Mouse (Mus musculus): ENCODE measurements around the gene Stat6. TPM values are rescaled to one million over a fixed set of nuclear protein-coding genes. Genes with fewer than 3 reads are reported as not detected.
A peak's percentile ranks its signal among the peaks of the same experiment; 100 is the strongest.

Gene Stat6
- polyA plus RNA-seq, 1 experiment from 2014 or later = 22.9 TPM

DNA sequence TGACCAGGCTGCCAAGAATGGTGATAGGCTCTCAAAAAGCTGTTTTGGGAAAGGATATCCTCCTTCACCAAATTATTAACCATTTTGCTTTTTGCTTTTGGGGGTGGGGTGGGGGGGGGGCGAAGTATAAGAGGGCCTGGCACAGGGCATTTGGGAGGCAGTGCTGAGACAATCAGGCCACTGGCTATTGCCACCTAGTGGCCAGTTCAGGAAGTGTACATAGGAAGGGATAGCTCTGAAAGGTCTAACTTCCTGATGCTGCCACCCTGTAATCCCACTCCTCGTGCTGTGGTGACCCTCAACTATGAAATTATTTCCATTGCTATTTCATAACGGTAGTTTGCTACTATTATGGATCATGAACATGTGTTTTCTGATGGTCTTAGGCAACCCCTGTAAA is 16.4 kb upstream of the Stat6 start:
- ATAC-seq (ENCODE audit: low read depth) (no peak), DNase-seq (ENCODE audit: low spot score) (no peak)
- Histone ChIP-seq H3K9me3 (ENCODE audit: control insufficient read depth, low read length) (peaks cover 10% of the 10 kb centered on the region), H3K27ac (replicated peaks; ENCODE audit: low read depth, low read length) (no peak overlapping the region), H3K4me2 (ENCODE audit: low read depth, low read length) (no peak overlapping the region), H3K36me3 (ENCODE audit: control insufficient read depth, insufficient read depth, low read length) (no peaks in the 10 kb centered on the region), H3K27me3 (replicated peaks; ENCODE audit: control insufficient read depth, insufficient read depth, low read length) (no peaks in the 10 kb centered on the region), H3K9ac (ENCODE audit: low read depth, low read length) (no peak overlapping the region), H3K4me3 (ENCODE audit: low read depth, low read length) (no peak overlapping the region), H3K4me1 (ENCODE audit: control insufficient read depth, insufficient read depth, low read length) (no peaks in the 10 kb centered on the region)
- WGBS = 96% methylated on average over 3 of the region's 3 CpGs

DNA sequence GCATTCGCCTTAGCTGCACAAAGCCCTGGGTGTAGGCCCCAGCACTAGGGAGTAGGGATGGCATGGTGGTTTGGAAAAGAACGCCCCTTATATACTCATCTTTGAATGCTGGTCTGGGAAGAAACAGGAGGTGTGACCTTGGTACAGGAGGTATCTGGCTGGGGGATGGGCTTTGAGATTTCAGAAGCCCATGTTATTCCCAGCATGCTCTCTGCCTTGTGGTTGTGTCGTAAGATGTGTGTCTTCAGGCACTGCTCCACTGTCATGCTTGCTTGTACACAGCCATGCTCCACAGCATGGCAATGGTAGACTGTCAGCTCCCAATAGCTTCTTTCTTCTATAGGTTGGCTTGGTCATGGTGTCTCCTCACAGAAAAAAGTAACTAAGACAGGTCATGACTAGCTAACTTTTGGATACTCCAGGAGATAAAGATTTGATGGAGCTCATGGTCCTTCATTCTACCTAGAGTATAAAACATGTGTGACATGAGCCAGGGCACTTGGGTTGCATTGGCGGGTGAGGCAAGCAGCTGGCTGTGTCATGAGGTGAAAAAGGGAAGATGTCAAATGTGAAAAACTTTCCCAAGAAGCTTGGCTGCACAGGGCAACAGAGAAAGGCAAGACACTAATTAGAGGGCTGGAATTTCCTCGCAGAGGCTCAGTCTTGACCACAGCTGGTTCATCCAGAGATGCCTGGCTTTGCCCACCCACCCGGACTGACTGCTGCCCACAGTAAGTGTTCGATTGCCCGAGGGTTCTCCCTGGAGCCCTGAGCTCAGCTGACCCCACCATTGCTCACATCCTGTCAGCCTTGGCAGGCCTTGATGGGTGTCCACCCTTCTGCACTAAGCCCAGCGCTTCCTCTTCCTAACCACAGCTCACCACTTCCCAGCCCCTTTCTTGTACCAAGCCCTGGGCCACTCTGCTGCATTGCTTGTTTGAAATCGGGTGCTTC is 11.2 kb upstream of the Stat6 start:
- peak; percentile 35 for DNase-seq (ENCODE audit: low spot score)
- no peak overlapping the region for H3K4me2 ChIP-seq (ENCODE audit: low read depth, low read length)
- H3K4me1 ChIP-seq (ENCODE audit: control insufficient read depth, insufficient read depth, low read length) = no peaks in the 10 kb centered on the region
- no peak overlapping the region for H3K27ac ChIP-seq (replicated peaks; ENCODE audit: low read depth, low read length)
- H3K9me3 ChIP-seq (ENCODE audit: control insufficient read depth, low read length) = peaks cover 4% of the 10 kb centered on the region
- H3K4me3 ChIP-seq (ENCODE audit: low read depth, low read length) = no peak overlapping the region
- 70% methylated on average over 10 of the region's 10 CpGs for WGBS
- H3K36me3 ChIP-seq (ENCODE audit: control insufficient read depth, insufficient read depth, low read length) = no peaks in the 10 kb centered on the region
- H3K27me3 ChIP-seq (replicated peaks; ENCODE audit: control insufficient read depth, insufficient read depth, low read length) = no peaks in the 10 kb centered on the region
- H3K9ac ChIP-seq (ENCODE audit: low read depth, low read length) = no peak overlapping the region
- ATAC-seq (ENCODE audit: low read depth) = peak; percentile 60; the same call in 1 of the 2 replicates

DNA sequence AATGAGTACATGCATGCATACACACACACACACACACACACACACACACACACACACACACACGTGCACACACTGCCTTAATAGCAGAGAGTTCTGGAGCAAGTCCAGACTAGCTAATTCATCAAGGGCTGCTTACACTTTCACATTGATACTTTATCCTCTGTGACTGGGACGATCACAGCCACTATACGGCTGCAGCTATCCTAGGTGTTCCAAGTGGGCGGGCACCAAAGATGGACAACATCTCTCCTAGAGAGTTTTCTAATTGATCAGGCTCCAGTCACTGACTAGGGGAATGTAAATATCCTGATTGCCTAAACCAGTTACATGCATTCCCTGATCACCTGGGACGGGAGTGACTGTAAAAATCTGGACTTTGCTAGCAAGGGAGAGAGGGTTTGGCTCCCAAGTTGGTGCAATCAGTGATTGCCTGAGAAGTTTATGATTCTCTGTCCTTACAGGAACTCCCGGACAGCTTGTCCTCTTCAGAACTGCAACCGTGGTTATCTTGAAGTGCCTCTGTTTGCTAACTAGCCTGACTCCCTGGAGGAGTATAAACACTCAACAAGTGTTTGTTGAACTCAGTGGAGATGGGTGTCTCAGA is 10.0 kb upstream of the Stat6 start:
- no peak overlapping the region for H3K4me3 ChIP-seq (ENCODE audit: low read depth, low read length)
- no peak for ATAC-seq (ENCODE audit: low read depth)
- H3K4me2 ChIP-seq (ENCODE audit: low read depth, low read length) = no peak overlapping the region
- 57% methylated on average over 7 of the region's 7 CpGs for WGBS
- no peaks in the 10 kb centered on the region for H3K9me3 ChIP-seq (ENCODE audit: control insufficient read depth, low read length)
- H3K27me3 ChIP-seq (replicated peaks; ENCODE audit: control insufficient read depth, insufficient read depth, low read length) = no peaks in the 10 kb centered on the region
- H3K27ac ChIP-seq (replicated peaks; ENCODE audit: low read depth, low read length) = no peak overlapping the region
- no peak for DNase-seq (ENCODE audit: low spot score)
- no peaks in the 10 kb centered on the region for H3K4me1 ChIP-seq (ENCODE audit: control insufficient read depth, insufficient read depth, low read length)
- H3K36me3 ChIP-seq (ENCODE audit: control insufficient read depth, insufficient read depth, low read length) = no peaks in the 10 kb centered on the region
- no peak overlapping the region for H3K9ac ChIP-seq (ENCODE audit: low read depth, low read length)

DNA sequence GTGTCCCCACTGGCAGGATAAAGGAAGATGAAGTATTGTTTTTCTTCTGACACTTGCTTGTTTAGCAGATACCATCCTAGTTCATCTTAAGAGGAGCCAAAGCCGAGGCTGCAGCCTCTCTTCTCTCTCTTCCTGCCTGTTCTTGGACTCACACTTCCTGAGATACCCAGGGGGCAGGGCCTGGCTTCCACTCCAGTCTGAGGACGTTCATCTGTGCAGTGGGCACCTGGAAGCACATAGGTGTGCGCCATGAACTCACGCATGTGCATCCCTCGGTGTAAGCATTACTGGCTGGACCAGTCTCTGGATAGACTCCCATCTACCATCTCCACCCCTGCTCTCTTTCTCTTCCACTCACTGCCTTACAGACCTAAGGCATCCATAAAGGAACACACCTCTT is 2.4 kb upstream of the Stat6 start:
- 72% methylated on average over 5 of the region's 5 CpGs for WGBS
- Histone ChIP-seq H3K4me3 (ENCODE audit: low read depth, low read length) (no peak overlapping the region), H3K9ac (ENCODE audit: low read depth, low read length) (no peak overlapping the region), H3K4me2 (ENCODE audit: low read depth, low read length) (no peak overlapping the region), H3K27ac (replicated peaks; ENCODE audit: low read depth, low read length) (no peak overlapping the region), H3K9me3 (ENCODE audit: control insufficient read depth, low read length) (no peaks in the 10 kb centered on the region), H3K36me3 (ENCODE audit: control insufficient read depth, insufficient read depth, low read length) (no peaks in the 10 kb centered on the region), H3K27me3 (replicated peaks; ENCODE audit: control insufficient read depth, insufficient read depth, low read length) (no peaks in the 10 kb centered on the region), H3K4me1 (ENCODE audit: control insufficient read depth, insufficient read depth, low read length) (peaks cover 18% of the 10 kb centered on the region)
- DNase-seq (ENCODE audit: low spot score) (no peak), ATAC-seq (ENCODE audit: low read depth) (no peak)

DNA sequence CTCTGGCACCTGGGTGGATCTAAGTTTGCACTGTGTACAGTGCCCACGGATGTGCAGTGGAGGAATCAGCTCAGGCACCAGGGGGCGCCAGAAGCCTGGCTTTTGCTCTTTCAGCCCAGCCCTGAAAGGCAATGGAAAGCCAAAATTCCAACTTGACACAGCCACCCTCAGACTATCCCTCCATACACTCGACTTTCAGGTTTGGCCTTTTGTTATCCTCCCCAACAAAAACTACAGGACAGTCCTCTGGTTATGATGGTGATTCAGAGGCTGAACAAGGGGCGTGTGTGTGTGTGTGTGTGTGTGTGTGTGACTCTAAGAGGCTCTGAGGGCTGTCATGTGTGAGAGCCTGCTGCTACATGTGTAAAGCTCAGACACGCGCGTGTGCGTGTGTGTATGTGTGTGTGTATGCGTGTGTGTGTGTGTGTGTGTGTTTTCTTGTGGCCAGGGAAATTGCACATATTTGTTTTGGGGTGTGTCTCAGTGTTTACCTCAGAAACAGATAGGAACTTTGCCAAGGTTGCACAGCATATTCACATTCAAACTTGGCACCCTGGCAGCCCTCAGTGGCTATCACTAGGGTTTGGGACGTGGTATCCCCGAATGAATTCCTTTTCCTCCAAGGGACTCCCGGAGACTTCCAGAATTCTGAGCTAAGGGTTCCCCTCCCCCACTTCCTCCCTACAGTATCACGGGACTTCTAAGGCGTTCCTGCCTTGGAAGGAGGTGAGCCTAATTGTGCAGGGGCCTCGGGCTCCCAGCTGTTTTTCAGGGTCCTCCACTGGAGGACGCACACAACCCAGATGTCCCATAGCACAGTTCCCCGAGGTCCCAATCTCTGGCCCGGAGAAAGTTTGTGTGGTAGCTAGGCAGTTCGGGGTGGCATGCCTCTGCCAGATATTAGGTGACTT is 670 bp upstream of the Stat6 start:
- peak overlapping the region; percentile 91 for H3K27ac ChIP-seq (replicated peaks; ENCODE audit: low read depth, low read length)
- peak overlapping the region; percentile 75 for H3K9ac ChIP-seq (ENCODE audit: low read depth, low read length)
- H3K36me3 ChIP-seq (ENCODE audit: control insufficient read depth, insufficient read depth, low read length) = no peaks in the 10 kb centered on the region
- WGBS = 9% methylated on average over 19 of the region's 19 CpGs
- H3K4me1 ChIP-seq (ENCODE audit: control insufficient read depth, insufficient read depth, low read length) = peaks cover 18% of the 10 kb centered on the region
- ATAC-seq (ENCODE audit: low read depth) = peak; percentile 85
- peak; percentile 91 for DNase-seq (ENCODE audit: low spot score)
- H3K9me3 ChIP-seq (ENCODE audit: control insufficient read depth, low read length) = no peaks in the 10 kb centered on the region
- H3K4me2 ChIP-seq (ENCODE audit: low read depth, low read length) = peak overlapping the region; percentile 87
- peak overlapping the region; percentile 56 for H3K4me3 ChIP-seq (ENCODE audit: low read depth, low read length)
- no peaks in the 10 kb centered on the region for H3K27me3 ChIP-seq (replicated peaks; ENCODE audit: control insufficient read depth, insufficient read depth, low read length)

DNA sequence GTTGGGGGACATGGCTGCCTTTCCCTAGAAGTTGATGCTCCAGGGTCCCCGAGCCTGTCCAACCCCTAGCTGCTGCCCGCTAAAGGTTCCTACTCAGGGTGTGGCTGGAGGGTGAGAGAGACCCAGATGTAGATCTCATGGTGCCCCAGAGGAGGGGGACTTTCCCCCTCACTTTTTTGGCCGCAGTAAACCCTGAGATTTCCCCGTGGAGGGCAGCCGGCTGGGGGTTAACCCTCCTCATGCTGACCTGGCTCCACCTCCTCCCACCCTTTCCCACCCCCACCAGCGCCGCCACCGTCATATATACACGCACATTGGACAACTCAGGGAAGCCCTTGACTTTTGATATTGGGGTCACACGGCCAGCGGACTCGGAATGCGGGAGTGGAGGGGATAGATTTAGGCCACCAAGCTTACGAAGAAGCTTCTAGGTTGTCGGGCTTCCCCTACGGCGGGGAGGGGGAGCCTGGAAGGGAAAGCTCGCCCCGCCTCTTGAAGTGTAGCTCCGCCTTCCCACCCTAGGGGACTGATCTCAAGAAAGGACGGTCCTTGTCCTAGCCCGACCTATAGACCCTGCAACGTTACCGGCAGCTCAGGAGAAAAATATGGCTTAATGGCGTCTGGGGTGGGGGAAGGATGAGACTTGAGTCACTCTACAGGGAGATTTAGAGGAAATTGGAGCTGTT is 910 bp downstream of the Stat6 start:
- Histone ChIP-seq H3K27me3 (replicated peaks; ENCODE audit: control insufficient read depth, insufficient read depth, low read length) (no peaks in the 10 kb centered on the region), H3K27ac (replicated peaks; ENCODE audit: low read depth, low read length) (peak overlapping the region; percentile 91), H3K4me2 (ENCODE audit: low read depth, low read length) (peak overlapping the region; percentile 87), H3K36me3 (ENCODE audit: control insufficient read depth, insufficient read depth, low read length) (peaks cover 5% of the 10 kb centered on the region; the same call in 1 of the 2 replicates), H3K9ac (ENCODE audit: low read depth, low read length) (peak overlapping the region; percentile 75), H3K4me3 (ENCODE audit: low read depth, low read length) (peak overlapping the region; percentile 56), H3K4me1 (ENCODE audit: control insufficient read depth, insufficient read depth, low read length) (peaks cover 18% of the 10 kb centered on the region), H3K9me3 (ENCODE audit: control insufficient read depth, low read length) (no peaks in the 10 kb centered on the region)
- DNase-seq (ENCODE audit: low spot score) = peak; percentile 86
- peak; percentile 66 for ATAC-seq (ENCODE audit: low read depth)
- 1% methylated on average over 24 of the region's 25 CpGs for WGBS

DNA sequence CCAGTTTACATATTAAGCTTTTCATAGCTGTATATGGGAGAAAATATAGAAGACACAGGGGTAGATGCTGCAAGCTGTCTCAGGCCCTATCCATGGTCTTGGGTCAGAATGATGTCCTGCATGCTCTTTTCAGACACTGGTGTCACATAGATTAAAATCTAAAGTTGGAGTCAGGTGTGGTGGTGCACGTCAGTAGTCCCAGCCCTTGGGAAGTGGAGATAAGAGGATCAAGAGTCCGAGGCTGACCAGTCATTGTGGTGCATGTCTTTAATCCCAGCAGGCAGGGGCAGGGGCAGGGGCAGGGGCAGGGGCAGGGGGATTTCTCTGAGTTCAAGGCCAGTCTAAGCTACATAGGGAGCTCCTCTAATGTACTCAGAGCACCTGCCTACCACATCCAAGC is 3.0 kb downstream of the Stat6 start:
- WGBS = 61% methylated on average over 2 of the region's 2 CpGs
- Histone ChIP-seq H3K9me3 (ENCODE audit: control insufficient read depth, low read length) (no peaks in the 10 kb centered on the region), H3K36me3 (ENCODE audit: control insufficient read depth, insufficient read depth, low read length) (peaks cover 16% of the 10 kb centered on the region), H3K4me1 (ENCODE audit: control insufficient read depth, insufficient read depth, low read length) (peaks cover 18% of the 10 kb centered on the region), H3K4me3 (ENCODE audit: low read depth, low read length) (no peak overlapping the region), H3K4me2 (ENCODE audit: low read depth, low read length) (no peak overlapping the region), H3K27ac (replicated peaks; ENCODE audit: low read depth, low read length) (no peak overlapping the region), H3K9ac (ENCODE audit: low read depth, low read length) (no peak overlapping the region), H3K27me3 (replicated peaks; ENCODE audit: control insufficient read depth, insufficient read depth, low read length) (no peaks in the 10 kb centered on the region)
- no peak for DNase-seq (ENCODE audit: low spot score)
- ATAC-seq (ENCODE audit: low read depth) = no peak
